18 mouse cellular contexts compared by ENCODE assay signal in the genomic region with DNA sequence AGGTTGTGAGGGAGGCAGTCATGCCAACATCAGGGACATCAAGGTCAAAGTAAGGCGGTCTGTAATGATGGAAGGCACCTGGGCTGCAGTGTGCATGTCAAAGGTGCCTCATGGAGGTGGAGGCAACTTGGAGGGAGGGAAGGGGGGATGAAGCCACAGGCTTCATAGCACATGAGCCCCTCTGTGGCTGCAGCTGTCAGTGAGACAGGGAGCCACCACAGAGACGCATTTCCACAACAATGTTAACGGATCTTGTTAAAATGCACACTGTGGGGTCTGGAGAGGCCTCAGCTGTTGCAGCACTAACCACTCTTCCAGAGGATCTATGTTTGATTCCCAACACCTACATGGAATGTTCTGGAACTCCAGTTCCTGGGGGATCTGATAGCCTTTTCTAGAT.
"Had no signal": no experiment of that assay in that cellular context is flagged by ENCODE, and none has a peak within 500 bp of the region (broad histone marks: within the 10 kb centered on the region; RNA-seq: fewer than 3 reads in every experiment).

No protein-coding gene starts in this region.

- H3K9me3 ChIP-seq: kidney, embryonic 15.5 days; limb, embryonic 12.5 days; limb, embryonic 15.5 days; midbrain, embryonic 12.5 days; stomach, embryonic 15.5 days had no signal

- DNase-seq: kidney, adult 8-10 months; kidney, postnatal 10 days; kidney, postnatal 36 days; layer of hippocampus, postnatal 36 days; left cerebral cortex, postnatal 4 days; liver, postnatal 0 days; lung, embryonic 14.5 days; thymus, postnatal 4 days had no signal

- H3K36me3 ChIP-seq: kidney, embryonic 15.5 days; limb, embryonic 12.5 days; limb, embryonic 15.5 days; midbrain, embryonic 12.5 days; stomach, embryonic 15.5 days had no signal

- H3K27ac ChIP-seq: limb, embryonic 12.5 days; limb, embryonic 15.5 days; liver, embryonic 14.5 days; macrophage; midbrain, embryonic 12.5 days; stomach, embryonic 15.5 days had no signal

- ATAC-seq: liver, postnatal 0 days; lung, postnatal 0 days; midbrain, embryonic 16.5 days had no signal

- H3K4me3 ChIP-seq: kidney, embryonic 15.5 days; limb, embryonic 12.5 days; limb, embryonic 15.5 days; midbrain, embryonic 12.5 days; stomach, embryonic 15.5 days had no signal

- H3K4me2 ChIP-seq: kidney, embryonic 15.5 days; limb, embryonic 12.5 days; limb, embryonic 15.5 days; liver, embryonic 11.5 days; lung, embryonic 14.5 days; midbrain, embryonic 12.5 days; stomach, embryonic 15.5 days had no signal

- H3K9ac ChIP-seq: kidney, embryonic 15.5 days; limb, embryonic 12.5 days; limb, embryonic 15.5 days; liver, embryonic 14.5 days; liver, postnatal 0 days; lung, embryonic 14.5 days; midbrain, embryonic 12.5 days; stomach, embryonic 15.5 days had no signal
